Mouse (Mus musculus): ENCODE data around the gene Grin3b. TPM values are rescaled to one million over a fixed set of nuclear protein-coding genes. Genes with fewer than 3 reads are reported as not detected.

Gene Grin3b
- polyA plus RNA-seq, 1 experiment from 2014 or later: 0.30 TPM

Other genes with a start within 250 kb of the Grin3b start
- 39.8 and 42.5 TPM in 2 replicates for gene Polrmt, start 224.1 kb upstream of the Grin3b start, polyA plus RNA-seq (2016; fragmentation: Nextera tagmentation; extraction: Ambion mirVana)
- gene Fgf22, start 215.6 kb upstream of the Grin3b start, polyA plus RNA-seq (2016; fragmentation: Nextera tagmentation; extraction: Ambion mirVana): 0.11 and 0.16 TPM in 2 replicates
- 84.4 and 113 TPM in 2 replicates for gene Rnf126, start 203.8 kb upstream of the Grin3b start, polyA plus RNA-seq (2016; fragmentation: Nextera tagmentation; extraction: Ambion mirVana)
- 7.9 and 8.0 TPM in 2 replicates for gene Fstl3, start 193.4 kb upstream of the Grin3b start, polyA plus RNA-seq (2016; fragmentation: Nextera tagmentation; extraction: Ambion mirVana)
- gene Prss57, start 179.8 kb upstream of the Grin3b start, polyA plus RNA-seq (2016; fragmentation: Nextera tagmentation; extraction: Ambion mirVana): not detected in 2 replicates
- 80.7 and 83.1 TPM in 2 replicates for gene Palm, start 177.1 kb upstream of the Grin3b start, polyA plus RNA-seq (2016; fragmentation: Nextera tagmentation; extraction: Ambion mirVana)
- 0.21 and 0.82 TPM in 2 replicates for gene Misp, start 149.7 kb upstream of the Grin3b start, polyA plus RNA-seq (2016; fragmentation: Nextera tagmentation; extraction: Ambion mirVana)
- 174 and 264 TPM in 2 replicates for gene Ptbp1, start 116.3 kb upstream of the Grin3b start, polyA plus RNA-seq (2016; fragmentation: Nextera tagmentation; extraction: Ambion mirVana)
- 2.4 and 7.8 TPM in 2 replicates for gene Prtn3, start 96.2 kb upstream of the Grin3b start, polyA plus RNA-seq (2016; fragmentation: Nextera tagmentation; extraction: Ambion mirVana)
- 16.2 and 36.9 TPM in 2 replicates for gene Plppr3, start 96.1 kb upstream of the Grin3b start, polyA plus RNA-seq (2016; fragmentation: Nextera tagmentation; extraction: Ambion mirVana)
- gene Elane, start 84.5 kb upstream of the Grin3b start, polyA plus RNA-seq (2016; fragmentation: Nextera tagmentation; extraction: Ambion mirVana): 0.14 and 0.15 TPM in 2 replicates
- not detected in 2 replicates for gene Cfd, start 79.9 kb upstream of the Grin3b start, polyA plus RNA-seq (2016; fragmentation: Nextera tagmentation; extraction: Ambion mirVana)
- 51.9 and 54.4 TPM in 2 replicates for gene Med16, start 61.8 kb upstream of the Grin3b start, polyA plus RNA-seq (2016; fragmentation: Nextera tagmentation; extraction: Ambion mirVana)
- gene Gm26602, start 59.9 kb upstream of the Grin3b start, polyA plus RNA-seq (2016; fragmentation: Nextera tagmentation; extraction: Ambion mirVana): 1.4 and 4.0 TPM in 2 replicates
- 0.31 and 0.33 TPM in 2 replicates for gene Kiss1r, start 53.7 kb upstream of the Grin3b start, polyA plus RNA-seq (2016; fragmentation: Nextera tagmentation; extraction: Ambion mirVana)
- 88.7 and 96.0 TPM in 2 replicates for gene R3hdm4, start 49.5 kb upstream of the Grin3b start, polyA plus RNA-seq (2016; fragmentation: Nextera tagmentation; extraction: Ambion mirVana)
- 12.5 and 16.4 TPM in 2 replicates for gene Arid3a, start 43.7 kb upstream of the Grin3b start, polyA plus RNA-seq (2016; fragmentation: Nextera tagmentation; extraction: Ambion mirVana)
- gene Wdr18, start 10.6 kb upstream of the Grin3b start, polyA plus RNA-seq (2016; fragmentation: Nextera tagmentation; extraction: Ambion mirVana): 127 and 155 TPM in 2 replicates
- 12.7 and 16.4 TPM in 2 replicates for gene Tmem259, start 13.6 kb downstream of the Grin3b start, polyA plus RNA-seq (2016; fragmentation: Nextera tagmentation; extraction: Ambion mirVana)
- 408 and 456 TPM in 2 replicates for gene Cnn2, start 17.9 kb downstream of the Grin3b start, polyA plus RNA-seq (2016; fragmentation: Nextera tagmentation; extraction: Ambion mirVana)
- gene Abca7, start 25.8 kb downstream of the Grin3b start, polyA plus RNA-seq (2016; fragmentation: Nextera tagmentation; extraction: Ambion mirVana): 2.8 and 4.1 TPM in 2 replicates
- 12.0 and 16.7 TPM in 2 replicates for gene Arhgap45, start 45.9 kb downstream of the Grin3b start, polyA plus RNA-seq (2016; fragmentation: Nextera tagmentation; extraction: Ambion mirVana)
- 181 and 233 TPM in 2 replicates for gene Polr2e, start 69.1 kb downstream of the Grin3b start, polyA plus RNA-seq (2016; fragmentation: Nextera tagmentation; extraction: Ambion mirVana)
- gene Gpx4, start 76.5 kb downstream of the Grin3b start, polyA plus RNA-seq (2016; fragmentation: Nextera tagmentation; extraction: Ambion mirVana): 767 and 797 TPM in 2 replicates
- 14.8 and 15.6 TPM in 2 replicates for gene Sbno2, start 134.9 kb downstream of the Grin3b start, polyA plus RNA-seq (2016; fragmentation: Nextera tagmentation; extraction: Ambion mirVana)
- gene Stk11, start 145.1 kb downstream of the Grin3b start, polyA plus RNA-seq (2016; fragmentation: Nextera tagmentation; extraction: Ambion mirVana): 12.4 and 17.8 TPM in 2 replicates
- 689 and 872 TPM in 2 replicates for gene Atp5d, start 167.9 kb downstream of the Grin3b start, polyA plus RNA-seq (2016; fragmentation: Nextera tagmentation; extraction: Ambion mirVana)
- 2.0 and 4.0 TPM in 2 replicates for gene Cbarp, start 170.1 kb downstream of the Grin3b start, polyA plus RNA-seq (2016; fragmentation: Nextera tagmentation; extraction: Ambion mirVana)
- gene Midn, start 177.6 kb downstream of the Grin3b start, polyA plus RNA-seq (2016; fragmentation: Nextera tagmentation; extraction: Ambion mirVana): 16.1 and 24.4 TPM in 2 replicates
- gene Cirbp, start 195.3 kb downstream of the Grin3b start, polyA plus RNA-seq (2016; fragmentation: Nextera tagmentation; extraction: Ambion mirVana): 85.7 and 98.0 TPM in 2 replicates
- gene 1600002K03Rik, start 202.2 kb downstream of the Grin3b start, polyA plus RNA-seq (2016; fragmentation: Nextera tagmentation; extraction: Ambion mirVana): 11.7 and 13.9 TPM in 2 replicates
- 14.9 and 20.6 TPM in 2 replicates for gene Efna2, start 208.8 kb downstream of the Grin3b start, polyA plus RNA-seq (2016; fragmentation: Nextera tagmentation; extraction: Ambion mirVana)

Measured in heart, embryonic 10.5 days (tissue).